ENCODE assay signal across 9 mouse cellular contexts in the genomic region with DNA sequence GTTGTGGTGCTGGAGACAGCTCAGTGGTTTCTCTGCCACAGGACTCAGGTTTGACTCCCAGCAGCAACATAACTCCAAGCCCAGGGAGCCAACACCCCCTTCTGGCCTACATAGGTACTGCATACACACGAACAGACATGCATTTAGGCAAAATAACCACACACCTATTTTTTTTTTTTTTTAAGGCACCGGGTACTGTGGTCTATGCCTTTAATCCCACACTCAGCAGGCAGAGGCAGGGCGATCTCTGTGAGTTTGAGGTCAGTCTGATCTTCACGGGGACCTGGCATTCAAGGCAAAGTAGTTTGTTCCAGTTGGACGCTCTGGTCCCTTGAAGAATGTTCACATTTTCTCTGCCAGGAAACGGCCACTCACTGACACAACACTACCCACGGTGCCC. TPM values are rescaled to one million over a fixed set of nuclear protein-coding genes. Genes with fewer than 3 reads are reported as not detected.
A peak's percentile ranks its signal among the peaks of the same experiment; 100 is the strongest.
DNase-seq lines count a peak whose midpoint lies in the region; ATAC-seq and TF ChIP-seq lines count a peak whose summit lies in the region.
"Had no signal": no experiment of that assay in that cellular context is flagged by ENCODE, and none has a peak within 500 bp of the region (broad histone marks: within the 10 kb centered on the region; RNA-seq: fewer than 3 reads in every experiment).

No protein-coding gene starts in this region.

- H3K9ac ChIP-seq in stomach, postnatal 0 days (ENCODE audit: low read length): no peak overlapping the region
- H3K9ac ChIP-seq in forebrain, embryonic 11.5 days (ENCODE audit: low read length): no peak overlapping the region

- no peak overlapping the region for H3K4me3 ChIP-seq in lung, adult 2 months (replicated peaks; ENCODE audit: extremely low read depth, low read depth, low read length)
- no peak overlapping the region for H3K4me3 ChIP-seq in stomach, postnatal 0 days (ENCODE audit: low read depth, low read length)
- H3K4me3 ChIP-seq in forebrain, embryonic 11.5 days (ENCODE audit: low read depth, low read length): no peak overlapping the region

- H3K27ac ChIP-seq in stomach, postnatal 0 days (replicated peaks): no peak overlapping the region
- no peak overlapping the region for H3K27ac ChIP-seq in forebrain, embryonic 11.5 days (ENCODE audit: low read depth, low read length)

- peak; percentile 55 for DNase-seq in adrenal gland, postnatal 14 days
- DNase-seq in adrenal gland, postnatal 25 days: no peak
- DNase-seq in lung, adult 2 months: no peak
- DNase-seq in lung, postnatal 25 days (ENCODE audit: low spot score): no peak
- peak; percentile 49 for DNase-seq in stomach, postnatal 0 days (ENCODE audit: low spot score)
- no peak for DNase-seq in frontal cortex, postnatal 10 days (ENCODE audit: low spot score in 2 of 2)
- no peak for DNase-seq in forebrain, embryonic 11.5 days (ENCODE audit: low spot score)

- no peak for TF ChIP-seq POLR2A in lung, adult 2 months (IDR thresholded peaks at IDR 0.05; ENCODE audit: borderline replicate concordance, extremely low read depth, low read depth, low read length)

- H3K4me1 ChIP-seq in lung, adult 2 months (ENCODE audit: control insufficient read depth, insufficient read depth, low read length): peaks cover 6% of the 10 kb centered on the region; the same call in 1 of the 2 replicates
- 0 out of 2 replicates have a peak, but pooled peaks cover 4% of the 10 kb centered on the region for H3K4me1 ChIP-seq in stomach, postnatal 0 days (replicated peaks; ENCODE audit: control insufficient read depth, insufficient read depth)
- H3K4me1 ChIP-seq in forebrain, embryonic 11.5 days (replicated peaks; ENCODE audit: control insufficient read depth, insufficient read depth, low read length): peaks cover 3% of the 10 kb centered on the region

- TF ChIP-seq CTCF in lung, adult 2 months (IDR thresholded peaks at IDR 0.05; ENCODE audit: insufficient read depth, low read length): peak; percentile 44; the same call in 1 of the 2 replicates
- TF ChIP-seq CTCF in stomach, postnatal 0 days (IDR thresholded peaks at IDR 0.05; ENCODE audit: low read depth): peak; percentile 72

- no peaks in the 10 kb centered on the region for H3K36me3 ChIP-seq in stomach, postnatal 0 days (ENCODE audit: control insufficient read depth, insufficient read depth, low read length)
- H3K36me3 ChIP-seq in forebrain, embryonic 11.5 days (ENCODE audit: control insufficient read depth, insufficient read depth, low read length): no peaks in the 10 kb centered on the region

- ATAC-seq in granulocyte monocyte progenitor cell, adult 5-6 weeks (replicated peaks; ENCODE audit: poor library complexity, severe bottlenecking): peak; percentile 26; the same call in 1 of the 2 replicates
- ATAC-seq in stomach, postnatal 0 days (ENCODE audit: low FRiP score, low TSS enrichment): no peak
- ATAC-seq in forebrain, embryonic 11.5 days (replicated peaks; ENCODE audit: low FRiP score): no peak
- ATAC-seq: Patski had no signal

- no peak overlapping the region for H3K4me2 ChIP-seq in stomach, postnatal 0 days (replicated peaks; ENCODE audit: low read depth)
- no peak overlapping the region for H3K4me2 ChIP-seq in forebrain, embryonic 11.5 days (ENCODE audit: low read depth, low read length, severe bottlenecking)

- no peak for TF ChIP-seq EP300 in stomach, postnatal 0 days (optimal IDR thresholded peaks at IDR 0.05)

- no peaks in the 10 kb centered on the region for H3K9me3 ChIP-seq in stomach, postnatal 0 days (ENCODE audit: control insufficient read depth, low read length)
- no peaks in the 10 kb centered on the region for H3K9me3 ChIP-seq in forebrain, embryonic 11.5 days (ENCODE audit: control insufficient read depth, low read length)

- H3K27me3 ChIP-seq in stomach, postnatal 0 days (ENCODE audit: control insufficient read depth, insufficient read depth, low read length): no peaks in the 10 kb centered on the region
- H3K27me3 ChIP-seq in forebrain, embryonic 11.5 days (ENCODE audit: control insufficient read depth, insufficient read depth, low read length): no peaks in the 10 kb centered on the region
- H3K27me3 ChIP-seq: Patski had no signal

- 75% methylated on average over 7 of the region's 7 CpGs for WGBS in lung, adult 2 months
- WGBS in stomach, postnatal 0 days: 74% methylated on average over 7 of the region's 7 CpGs
- WGBS in forebrain, embryonic 11.5 days: 73% methylated on average over 7 of the region's 7 CpGs

RNA-seq across cellular contexts. Expression of gene Kyat1, which starts 2.2 kb away (rescaled TPM):
- 29.1 and 29.3 TPM in 2 replicates for total RNA-seq in adrenal gland, postnatal 14 days (2021)
- 25.7 and 28.7 TPM in 2 replicates for total RNA-seq in adrenal gland, postnatal 25 days (2021)
- polyA plus RNA-seq in lung, adult 2 months (2012; rRNA removed): 23.5 and 51.9 TPM in 2 replicates
- total RNA-seq in granulocyte monocyte progenitor cell, adult 5-6 weeks (2014; fragmentation: Nextera tagmentation): 2.6 and 12.8 TPM in 2 replicates
- 4.7 and 8.5 TPM in 2 replicates for total RNA-seq in granulocyte monocyte progenitor cell, adult 5-6 weeks (2017)
- polyA plus RNA-seq in stomach, postnatal 0 days (2015; fragmentation: Nextera tagmentation; extraction: Ambion mirVana): 81.2 and 89.3 TPM in 2 replicates
- polyA plus RNA-seq in forebrain, embryonic 11.5 days (2014; fragmentation: Nextera tagmentation; extraction: Ambion mirVana): 8.4 and 9.6 TPM in 2 replicates

RNA-seq across cellular contexts. Expression of gene Spout1, which starts 25.2 kb away (rescaled TPM):
- total RNA-seq in adrenal gland, postnatal 14 days (2021): 21.8 and 22.2 TPM in 2 replicates
- total RNA-seq in adrenal gland, postnatal 25 days (2021): 25.9 and 28.7 TPM in 2 replicates
- polyA plus RNA-seq in lung, adult 2 months (2012; rRNA removed): 18.3 and 18.8 TPM in 2 replicates
- 40.2 and 58.2 TPM in 2 replicates for total RNA-seq in granulocyte monocyte progenitor cell, adult 5-6 weeks (2014; fragmentation: Nextera tagmentation)
- 44.3 and 49.7 TPM in 2 replicates for total RNA-seq in granulocyte monocyte progenitor cell, adult 5-6 weeks (2017)
- 23.9 and 24.0 TPM in 2 replicates for polyA plus RNA-seq in stomach, postnatal 0 days (2015; fragmentation: Nextera tagmentation; extraction: Ambion mirVana)
- 79.7 and 81.7 TPM in 2 replicates for polyA plus RNA-seq in forebrain, embryonic 11.5 days (2014; fragmentation: Nextera tagmentation; extraction: Ambion mirVana)

RNA-seq across cellular contexts. Expression of gene Endog, which starts 32.1 kb away (rescaled TPM):
- total RNA-seq in adrenal gland, postnatal 14 days (2021): 49.3 and 52.9 TPM in 2 replicates
- 29.5 and 34.8 TPM in 2 replicates for total RNA-seq in adrenal gland, postnatal 25 days (2021)
- 58.1 and 87.9 TPM in 2 replicates for polyA plus RNA-seq in lung, adult 2 months (2012; rRNA removed)
- total RNA-seq in granulocyte monocyte progenitor cell, adult 5-6 weeks (2014; fragmentation: Nextera tagmentation): 5.0 and 7.9 TPM in 2 replicates
- 3.2 and 8.3 TPM in 2 replicates for total RNA-seq in granulocyte monocyte progenitor cell, adult 5-6 weeks (2017)
- polyA plus RNA-seq in stomach, postnatal 0 days (2015; fragmentation: Nextera tagmentation; extraction: Ambion mirVana): 35.3 and 41.2 TPM in 2 replicates
- polyA plus RNA-seq in forebrain, embryonic 11.5 days (2014; fragmentation: Nextera tagmentation; extraction: Ambion mirVana): 14.4 and 16.4 TPM in 2 replicates

RNA-seq across cellular contexts. Expression of gene Lrrc8a, which starts 34.1 kb away (rescaled TPM):
- total RNA-seq in adrenal gland, postnatal 14 days (2021): 57.7 and 60.3 TPM in 2 replicates
- 51.1 and 52.2 TPM in 2 replicates for total RNA-seq in adrenal gland, postnatal 25 days (2021)
- 56.5 and 66.7 TPM in 2 replicates for polyA plus RNA-seq in lung, adult 2 months (2012; rRNA removed)
- total RNA-seq in granulocyte monocyte progenitor cell, adult 5-6 weeks (2014; fragmentation: Nextera tagmentation): 5.8 and 6.6 TPM in 2 replicates
- 5.3 and 8.7 TPM in 2 replicates for total RNA-seq in granulocyte monocyte progenitor cell, adult 5-6 weeks (2017)
- polyA plus RNA-seq in stomach, postnatal 0 days (2015; fragmentation: Nextera tagmentation; extraction: Ambion mirVana): 30.3 and 31.7 TPM in 2 replicates
- 50.7 and 54.5 TPM in 2 replicates for polyA plus RNA-seq in forebrain, embryonic 11.5 days (2014; fragmentation: Nextera tagmentation; extraction: Ambion mirVana)

RNA-seq across cellular contexts. Expression of gene Gm28035, which starts 36.9 kb away (rescaled TPM):
- 0.63 and 1.7 TPM in 2 replicates for total RNA-seq in adrenal gland, postnatal 14 days (2021)
- 1.5 and 2.9 TPM in 2 replicates for total RNA-seq in adrenal gland, postnatal 25 days (2021)
- polyA plus RNA-seq in lung, adult 2 months (2012; rRNA removed): 11.6 and 18.8 TPM in 2 replicates
- total RNA-seq in granulocyte monocyte progenitor cell, adult 5-6 weeks (2014; fragmentation: Nextera tagmentation): not detected in 2 replicates
- total RNA-seq in granulocyte monocyte progenitor cell, adult 5-6 weeks (2017): not detected in 2 replicates
- 0.05 and 0.11 TPM in 2 replicates for polyA plus RNA-seq in stomach, postnatal 0 days (2015; fragmentation: Nextera tagmentation; extraction: Ambion mirVana)
- polyA plus RNA-seq in forebrain, embryonic 11.5 days (2014; fragmentation: Nextera tagmentation; extraction: Ambion mirVana): 0.20 and 0.28 TPM in 2 replicates

Comparison
In these comparisons a context has a peak if more than half of its experiments do, and no peak if none do; other contexts are left out.
1. DNase-seq: peak in adrenal gland, postnatal 14 days (single experiment) and stomach, postnatal 0 days (single experiment); none in adrenal gland, postnatal 25 days (single experiment), lung, adult 2 months (single experiment), lung, postnatal 25 days (single experiment), frontal cortex, postnatal 10 days (0 of 2) and forebrain, embryonic 11.5 days (single experiment).